ENCODE assay signal across 9 mouse cellular contexts in the genomic region with DNA sequence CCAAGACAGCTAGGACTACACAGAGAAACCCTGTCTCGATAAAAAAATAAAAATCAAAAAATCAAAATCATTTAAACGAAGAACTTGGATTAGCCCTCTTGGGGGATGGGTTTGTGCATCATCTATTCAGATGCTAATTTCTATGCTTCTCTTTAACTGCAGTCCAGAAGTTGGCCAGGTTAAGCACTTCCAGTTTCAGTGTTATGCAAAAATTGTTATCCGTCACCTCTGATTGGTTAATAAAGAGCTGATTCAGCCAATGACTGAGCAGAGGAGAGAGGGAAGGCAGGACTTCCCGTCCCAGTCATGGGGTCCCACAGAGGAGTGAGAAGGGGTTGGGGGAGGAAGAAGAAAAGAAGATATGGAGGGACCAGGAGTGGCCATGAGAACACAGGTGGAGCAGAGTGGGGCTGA. TPM values are rescaled to one million over a fixed set of nuclear protein-coding genes. Genes with fewer than 3 reads are reported as not detected.
DNase-seq lines count a peak whose midpoint lies in the region; ATAC-seq lines count a peak whose summit lies in the region.
"Had no signal": no experiment of that assay in that cellular context is flagged by ENCODE, and none has a peak within 500 bp of the region (broad histone marks: within the 10 kb centered on the region; RNA-seq: fewer than 3 reads in every experiment).

No protein-coding gene starts in this region.

- H3K4me1 ChIP-seq in heart, embryonic 13.5 days: peaks cover 36% of the 10 kb centered on the region
- peaks cover 41% of the 10 kb centered on the region for H3K4me1 ChIP-seq in liver, embryonic 15.5 days (replicated peaks)

- H3K27me3 ChIP-seq in heart, embryonic 13.5 days (replicated peaks): no peaks in the 10 kb centered on the region
- H3K27me3 ChIP-seq in liver, embryonic 15.5 days: no peaks in the 10 kb centered on the region

- peaks cover 29% of the 10 kb centered on the region for H3K36me3 ChIP-seq in heart, embryonic 13.5 days
- peaks cover 25% of the 10 kb centered on the region for H3K36me3 ChIP-seq in liver, embryonic 15.5 days (replicated peaks)

- no peak overlapping the region for H3K9ac ChIP-seq in heart, embryonic 13.5 days
- H3K9ac ChIP-seq in liver, embryonic 15.5 days: 0 out of 2 replicates have a peak overlapping the region, but pooled peaks have one; percentile 9

- H3K27ac ChIP-seq in heart, embryonic 13.5 days (replicated peaks): no peak overlapping the region
- no peak overlapping the region for H3K27ac ChIP-seq in liver, embryonic 15.5 days (replicated peaks)

- 0 out of 2 replicates have a peak overlapping the region, but pooled peaks have one; percentile 91 for H3K4me2 ChIP-seq in heart, embryonic 13.5 days
- H3K4me2 ChIP-seq in liver, embryonic 15.5 days: peak overlapping the region; percentile 51

- intact Hi-C loops in heart, postnatal 25 days (cut with DNase I): no loop called here

- 64% methylated on average over 4 of the region's 4 CpGs for WGBS in heart, embryonic 13.5 days
- WGBS in liver, embryonic 15.5 days (ENCODE audit: insufficient replicate concordance): 45% methylated on average over 4 of the region's 4 CpGs

- ATAC-seq in heart, embryonic 13.5 days (ENCODE audit: extremely low read depth, insufficient number of reproducible peaks, low FRiP score, low TSS enrichment): no peak
- ATAC-seq in liver, embryonic 15.5 days (ENCODE audit: insufficient read depth): no peak

- no peak overlapping the region for H3K4me3 ChIP-seq in heart, embryonic 13.5 days
- peak overlapping the region; percentile 28 for H3K4me3 ChIP-seq in liver, embryonic 15.5 days (replicated peaks)

- no peaks in the 10 kb centered on the region for H3K9me3 ChIP-seq in heart, embryonic 13.5 days
- H3K9me3 ChIP-seq in liver, embryonic 15.5 days (replicated peaks): no peaks in the 10 kb centered on the region

- no peak for DNase-seq in heart, adult 9 months (ENCODE audit: low spot score in 2 of 2)
- DNase-seq in 416B (ENCODE audit: low read depth): peak; percentile 93
- DNase-seq in c-Kit-positive CD71-negative TER-119-negative erythroid progenitor cells, embryonic 14.5 days (ENCODE audit: low read depth): peak; percentile 40
- DNase-seq in frontal cortex, postnatal 25 days (ENCODE audit: low spot score in 2 of 2): no peak
- DNase-seq in kidney, adult 8-10 months: no peak
- DNase-seq in heart, postnatal 25 days (ENCODE audit: low spot score): no peak
- DNase-seq: cerebellum, adult 2 months had no signal

RNA-seq across cellular contexts. Expression of a gene that starts 1.9 kb away (rescaled TPM):
- 16.6 and 17.0 TPM in 2 replicates for polyA plus RNA-seq in heart, embryonic 13.5 days (2015; fragmentation: Nextera tagmentation; extraction: Ambion mirVana)
- 9.5 and 9.8 TPM in 2 replicates for polyA plus RNA-seq in liver, embryonic 15.5 days (2015; fragmentation: Nextera tagmentation; extraction: Ambion mirVana)
- 10 to 100 TPM; 26.9 to 28.1 TPM for total RNA-seq in heart, postnatal 25 days (2021)

RNA-seq across cellular contexts. Expression of a gene that starts 2.2 kb away (rescaled TPM):
- 54.1 and 60.7 TPM in 2 replicates for polyA plus RNA-seq in heart, embryonic 13.5 days (2015; fragmentation: Nextera tagmentation; extraction: Ambion mirVana)
- 29.0 and 33.7 TPM in 2 replicates for polyA plus RNA-seq in liver, embryonic 15.5 days (2015; fragmentation: Nextera tagmentation; extraction: Ambion mirVana)
- 10 to 100 TPM; 47.5 to 48.0 TPM for total RNA-seq in heart, postnatal 25 days (2021)

RNA-seq across cellular contexts. Expression of a gene that starts 13.8 kb away (rescaled TPM):
- polyA plus RNA-seq in heart, embryonic 13.5 days (2015; fragmentation: Nextera tagmentation; extraction: Ambion mirVana): 56.4 and 59.8 TPM in 2 replicates
- 24.8 and 28.4 TPM in 2 replicates for polyA plus RNA-seq in liver, embryonic 15.5 days (2015; fragmentation: Nextera tagmentation; extraction: Ambion mirVana)
- 100 to 1,000 TPM; 190 to 210 TPM for total RNA-seq in heart, postnatal 25 days (2021)

RNA-seq across cellular contexts. Expression of a gene that starts 42.9 kb away (rescaled TPM):
- 0.20 and 0.29 TPM in 2 replicates for polyA plus RNA-seq in heart, embryonic 13.5 days (2015; fragmentation: Nextera tagmentation; extraction: Ambion mirVana)
- 0.22 TPM in 1 of 2 replicates, not detected in the other for polyA plus RNA-seq in liver, embryonic 15.5 days (2015; fragmentation: Nextera tagmentation; extraction: Ambion mirVana)
- total RNA-seq in heart, postnatal 25 days (2021): 1 to 10 TPM in 1 of 2 experiments, under 1 TPM in 1; 0.98 to 1.5 TPM

RNA-seq across cellular contexts. Expression of a gene that starts 53.6 kb away (rescaled TPM):
- 24.5 and 25.5 TPM in 2 replicates for polyA plus RNA-seq in heart, embryonic 13.5 days (2015; fragmentation: Nextera tagmentation; extraction: Ambion mirVana)
- 34.8 and 35.0 TPM in 2 replicates for polyA plus RNA-seq in liver, embryonic 15.5 days (2015; fragmentation: Nextera tagmentation; extraction: Ambion mirVana)
- total RNA-seq in heart, postnatal 25 days (2021): under 1 TPM; 0.62 to 0.67 TPM

Comparison
In these comparisons a context has a peak if more than half of its experiments do, and no peak if none do; other contexts are left out.
1. DNase-seq: peak in 416B (single experiment) and c-Kit-positive CD71-negative TER-119-negative erythroid progenitor cells, embryonic 14.5 days (single experiment); none in heart, adult 9 months (0 of 2), frontal cortex, postnatal 25 days (0 of 2), kidney, adult 8-10 months (0 of 2) and heart, postnatal 25 days (single experiment).